Mouse (Mus musculus): Measurements from ENCODE around the gene Fibp.

Gene Fibp

DNA sequence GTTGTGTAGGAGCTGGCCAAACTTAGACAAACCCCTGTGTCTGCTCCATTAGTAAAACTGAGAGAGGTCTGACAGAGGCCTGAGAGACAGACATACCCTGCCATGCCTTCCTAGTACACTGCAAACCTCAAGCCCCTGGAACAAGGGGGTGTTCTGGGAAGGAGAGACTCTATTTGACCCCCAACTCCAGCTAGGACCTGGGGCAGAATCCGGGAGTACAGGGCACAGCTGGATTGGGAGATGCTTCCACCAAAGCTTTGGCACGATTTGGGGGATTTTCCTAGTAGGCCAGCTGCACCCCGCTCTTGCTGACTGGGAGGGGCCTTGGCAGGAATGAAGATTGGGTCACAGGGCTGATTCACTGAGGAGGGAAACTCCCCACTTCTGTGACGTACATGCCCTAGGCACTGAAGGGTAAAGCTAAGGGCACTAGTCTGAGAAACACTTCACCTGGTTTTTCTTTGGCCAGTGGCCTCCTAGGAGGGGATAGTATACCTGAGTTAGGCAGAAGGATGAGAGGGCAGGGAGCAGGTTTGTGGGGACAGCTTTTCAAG is 28.4 kb upstream of the Fibp start:
- no peak for DNase-seq (ENCODE audit: low read depth in 1 of 2, low spot score in 2 of 2)

DNA sequence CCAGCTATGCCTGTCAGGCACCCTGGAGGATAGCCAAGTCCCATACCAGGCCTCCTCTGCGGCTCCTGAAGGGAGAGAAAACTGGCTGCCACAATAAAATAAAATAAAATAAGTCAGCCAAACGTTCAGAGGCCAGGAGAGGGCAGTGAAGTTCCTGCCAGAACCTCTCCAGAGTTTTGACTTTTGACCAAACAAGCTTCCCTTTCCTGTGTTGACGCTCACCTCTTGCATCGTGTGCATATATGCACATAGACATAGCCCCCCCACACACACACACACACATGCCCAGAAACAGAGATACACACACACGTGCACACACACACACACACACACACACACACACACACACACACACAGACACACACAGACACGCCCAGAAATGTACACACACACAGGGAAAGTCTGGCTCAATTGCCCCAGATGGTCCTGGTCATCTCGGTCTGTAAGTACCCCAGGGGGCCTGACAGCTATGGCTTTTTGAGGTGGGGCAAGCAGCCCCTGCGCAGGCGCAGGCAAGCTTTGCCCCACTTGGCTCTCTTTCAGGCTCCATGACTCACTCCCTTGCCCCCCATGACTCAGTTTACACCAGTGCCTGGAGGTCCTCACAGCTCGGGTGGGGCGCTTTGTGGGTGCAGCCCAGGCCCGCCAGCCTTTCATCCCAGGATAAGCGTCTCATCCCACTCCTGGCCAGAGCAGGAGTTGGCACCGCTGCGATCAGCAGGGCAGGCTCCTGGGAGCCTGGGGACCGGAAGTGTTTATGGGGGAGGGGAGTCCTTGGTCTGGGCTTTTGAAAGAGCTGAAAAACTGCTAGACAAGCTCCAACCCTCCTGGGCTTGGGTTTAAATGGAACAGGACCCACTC is 27.2 kb upstream of the Fibp start:
- DNase-seq (ENCODE audit: low read depth in 1 of 2, low spot score in 2 of 2), result no peak

DNA sequence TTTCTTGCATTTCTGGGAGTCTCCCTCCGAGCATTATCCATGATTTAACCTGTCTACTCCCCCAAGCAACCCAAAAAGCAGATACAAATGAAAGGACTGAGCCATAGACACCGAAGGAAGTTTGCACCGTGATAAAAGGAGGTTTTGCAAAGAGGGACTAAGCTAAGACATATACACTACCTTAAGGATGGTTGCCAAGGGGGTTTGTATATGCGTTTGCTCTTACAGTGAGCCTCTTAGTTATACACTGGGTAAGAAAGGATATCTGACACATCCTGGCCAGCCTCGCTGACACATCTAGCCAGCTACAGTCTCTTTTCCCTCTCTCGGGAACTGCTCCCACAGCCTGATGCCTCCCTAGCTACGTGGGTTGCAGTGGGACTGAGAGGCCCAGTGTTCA is 26.5 kb upstream of the Fibp start:
- DNase-seq (ENCODE audit: low read depth in 1 of 2, low spot score in 2 of 2), result no peak

DNA sequence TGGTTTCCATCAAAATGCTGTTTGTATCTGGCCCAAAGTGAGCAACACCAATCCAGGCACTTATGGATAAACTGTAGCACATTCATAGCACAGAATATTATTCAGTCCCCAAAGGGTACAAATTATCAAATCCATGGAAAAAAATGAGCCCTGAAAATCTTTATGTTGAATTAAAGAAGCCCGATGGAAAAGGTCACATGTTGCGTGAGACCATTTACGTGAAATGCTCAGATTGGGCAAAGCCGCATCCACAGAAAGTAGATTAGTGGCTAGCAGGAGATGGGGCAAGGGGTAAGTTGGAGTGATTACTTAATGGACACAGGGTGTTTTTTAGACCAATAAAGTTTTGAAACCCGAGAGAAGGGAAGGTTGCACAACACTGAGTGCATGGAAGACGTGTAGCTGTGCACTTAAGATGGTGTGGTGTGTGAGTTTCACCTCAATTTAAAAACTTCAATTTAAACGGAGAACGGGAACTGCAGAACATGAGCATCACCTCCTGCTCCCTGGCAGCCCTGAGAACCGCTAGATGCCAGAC is 16.0 kb upstream of the Fibp start:
- no peak for DNase-seq (ENCODE audit: low read depth in 1 of 2, low spot score in 2 of 2)

DNA sequence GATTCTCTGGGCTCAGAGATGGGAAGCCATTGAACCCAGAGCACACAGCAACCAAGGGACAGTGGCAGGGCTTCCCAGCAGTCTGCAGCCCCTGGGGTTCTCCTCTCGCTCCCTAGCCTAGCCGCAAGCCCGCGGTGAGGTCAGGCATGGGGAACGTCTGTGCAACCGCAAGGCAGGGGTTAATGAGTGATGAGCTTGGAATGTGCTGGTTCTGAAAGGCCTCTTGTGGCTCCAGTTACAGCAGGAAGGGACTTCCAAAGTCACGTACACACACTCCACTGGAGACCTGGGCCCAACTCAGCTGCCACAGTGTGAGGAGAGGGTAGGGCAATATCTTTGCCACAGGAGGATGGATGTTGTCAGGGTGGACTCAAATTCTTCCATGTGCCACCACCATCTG is 15.5 kb upstream of the Fibp start:
- DNase-seq (ENCODE audit: low read depth in 1 of 2, low spot score in 2 of 2), result no peak

DNA sequence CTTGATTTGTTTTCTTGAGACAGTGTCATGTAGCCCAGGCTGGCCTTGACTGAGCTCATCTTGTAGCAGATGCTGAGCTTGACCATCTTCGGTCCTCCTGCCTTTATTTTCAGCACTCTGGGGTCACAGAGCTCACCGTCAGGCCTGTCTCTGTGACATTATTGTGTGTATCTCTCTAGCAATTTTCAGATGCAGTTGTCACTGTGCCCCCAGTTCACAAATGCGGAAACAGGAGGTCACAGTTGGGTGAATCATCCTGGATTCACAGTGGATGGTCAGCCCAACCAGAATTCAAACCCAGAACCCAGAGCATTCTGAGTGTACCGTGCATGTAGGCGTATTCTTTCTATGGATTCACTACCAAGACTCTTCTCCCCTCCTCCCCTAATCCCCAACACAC is 14.7 kb upstream of the Fibp start:
- no peak for DNase-seq (ENCODE audit: low read depth in 1 of 2, low spot score in 2 of 2)

DNA sequence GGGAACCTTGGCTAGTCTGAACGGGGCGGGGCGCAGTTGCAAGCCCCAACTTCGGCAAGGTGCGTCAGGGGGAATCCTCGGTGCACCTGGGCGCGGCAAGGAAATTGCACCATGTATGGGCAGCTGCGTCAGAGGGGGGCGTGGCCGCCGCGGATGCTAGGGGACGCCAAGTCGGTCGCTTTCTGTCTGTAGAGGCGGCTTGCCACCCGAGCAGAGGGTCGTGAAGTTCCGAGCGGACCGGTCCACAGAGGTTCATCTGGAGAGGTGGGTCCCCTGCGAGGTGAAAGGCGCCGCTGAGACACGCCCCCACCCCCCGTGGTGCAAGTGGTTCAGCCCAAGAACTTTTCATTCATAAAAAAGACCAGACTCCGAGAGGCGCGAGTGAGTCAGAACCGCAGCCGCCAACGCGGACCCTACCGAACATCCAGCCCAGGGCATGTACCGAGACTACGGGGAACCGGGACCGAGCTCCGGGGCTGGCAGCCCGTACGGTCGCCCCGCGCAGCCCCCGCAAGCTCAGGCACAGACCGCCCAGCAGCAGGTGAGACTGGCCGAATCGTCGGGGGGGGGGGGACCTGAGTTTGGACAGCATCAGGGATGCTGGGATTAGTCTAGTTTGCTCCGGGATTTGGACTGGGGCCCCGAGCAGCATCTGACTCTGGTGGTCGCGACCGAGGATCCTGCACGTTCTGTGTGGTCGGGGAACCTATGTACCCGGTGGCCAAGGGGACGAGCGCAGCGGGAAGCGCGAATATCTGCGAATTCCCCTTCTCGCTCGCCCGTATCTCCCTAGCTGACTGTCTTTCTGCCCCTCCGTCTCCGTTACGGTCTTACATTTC is 12.7 kb upstream of the Fibp start, which contains the start of gene Fosl1:
Gene Fosl1 (plus strand): TSS at position 33 of the 839 bp plus-strand sequence.
- DNase-seq (ENCODE audit: low read depth in 1 of 2, low spot score in 2 of 2), result peak in 1 of 2 experiments; percentile 57

DNA sequence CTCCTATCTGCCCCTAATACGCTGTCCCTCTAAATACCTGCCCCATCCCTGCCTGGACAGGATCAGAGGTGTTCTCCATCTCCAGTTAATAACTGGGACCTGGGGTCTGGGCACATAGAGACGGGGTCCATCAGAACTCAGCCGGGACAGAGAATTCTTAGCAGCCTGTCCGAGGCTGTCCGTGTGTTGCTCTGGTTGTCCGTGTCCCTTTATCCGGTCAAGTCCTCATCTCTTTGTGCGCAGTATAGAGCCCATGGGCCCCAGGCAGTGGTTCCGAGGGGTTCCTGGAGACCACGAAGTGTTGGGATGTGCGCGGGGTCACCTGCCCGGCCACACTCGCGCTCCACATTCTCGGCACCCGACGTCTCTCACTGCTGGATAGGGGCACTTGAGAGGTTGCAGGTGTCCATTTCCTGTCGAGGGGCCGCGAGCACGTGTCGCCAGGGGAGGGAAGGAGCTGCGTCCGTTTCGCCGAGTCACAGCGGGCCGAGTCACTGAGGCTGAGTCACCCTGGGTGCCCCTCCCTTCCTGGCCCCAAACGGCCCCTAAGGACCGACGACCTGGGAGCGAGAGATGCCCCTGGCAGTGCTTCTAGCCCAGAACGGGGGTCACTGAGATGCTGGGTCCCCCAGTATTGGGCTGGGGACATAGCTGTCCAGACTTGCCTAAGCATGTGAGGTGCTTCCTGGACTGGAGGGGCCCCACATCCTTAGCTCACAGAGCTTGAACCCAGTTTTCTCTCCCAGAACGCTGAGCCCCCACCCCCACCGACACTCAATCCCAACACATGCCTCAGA is 11.9 kb upstream of the Fibp start:
- no peak for DNase-seq (ENCODE audit: low read depth in 1 of 2, low spot score in 2 of 2)

DNA sequence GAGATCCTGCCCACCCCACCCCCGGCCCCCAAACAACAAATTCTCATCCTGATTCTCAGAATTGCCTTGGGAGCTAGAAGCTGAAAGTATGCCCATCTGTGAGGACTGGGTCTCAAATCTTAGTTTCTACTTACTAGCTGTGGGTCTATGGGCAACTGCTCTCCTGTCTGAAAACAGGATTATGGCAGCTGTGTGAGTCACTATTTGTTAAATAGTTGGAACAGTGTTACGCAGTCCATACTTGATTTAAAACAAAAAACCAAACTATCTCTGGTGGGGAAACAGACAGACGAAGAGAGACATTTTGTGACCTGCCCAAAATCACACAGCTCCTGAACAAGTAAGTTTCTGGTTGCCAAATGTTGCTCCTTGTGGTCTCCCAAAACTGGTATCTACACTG is 10.7 kb upstream of the Fibp start:
- no peak for DNase-seq (ENCODE audit: low read depth in 1 of 2, low spot score in 2 of 2)

DNA sequence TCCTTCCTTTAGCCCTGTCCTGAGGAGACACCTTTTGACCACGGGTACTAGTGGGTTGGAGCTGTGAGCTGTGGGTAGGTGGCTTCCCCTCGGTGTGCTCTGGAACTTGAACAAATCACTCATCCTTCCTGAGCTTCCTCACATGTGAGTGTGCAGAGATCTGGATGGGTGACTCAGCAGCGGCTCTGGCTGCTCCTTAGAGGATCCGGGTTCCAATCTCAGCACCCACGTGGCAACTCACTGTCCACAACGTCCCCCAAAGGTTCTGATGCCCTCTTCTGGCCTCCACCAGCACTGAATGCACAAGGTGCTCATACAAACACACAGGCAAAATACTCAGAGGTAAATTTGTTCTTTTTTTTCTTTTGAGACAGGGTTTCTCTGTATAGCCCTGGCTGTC is 8.6 kb upstream of the Fibp start:
- DNase-seq (ENCODE audit: low read depth in 1 of 2, low spot score in 2 of 2), result no peak

DNA sequence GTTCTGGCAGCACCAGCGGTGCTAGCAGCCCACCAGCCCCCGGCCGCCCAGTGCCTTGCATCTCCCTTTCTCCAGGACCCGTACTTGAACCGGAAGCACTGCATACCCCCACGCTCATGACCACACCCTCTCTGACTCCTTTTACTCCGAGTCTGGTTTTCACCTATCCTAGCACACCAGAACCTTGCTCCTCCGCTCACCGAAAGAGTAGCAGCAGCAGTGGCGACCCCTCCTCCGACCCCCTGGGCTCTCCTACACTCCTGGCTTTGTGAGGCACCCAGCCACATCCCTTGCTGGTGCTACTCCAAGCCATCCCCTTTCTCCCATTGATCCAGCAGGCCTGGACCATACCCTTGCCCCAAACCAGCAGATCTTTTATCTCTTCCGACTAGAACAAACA is 5.4 kb upstream of the Fibp start:
- DNase-seq (ENCODE audit: low read depth in 1 of 2, low spot score in 2 of 2), result no peak

DNA sequence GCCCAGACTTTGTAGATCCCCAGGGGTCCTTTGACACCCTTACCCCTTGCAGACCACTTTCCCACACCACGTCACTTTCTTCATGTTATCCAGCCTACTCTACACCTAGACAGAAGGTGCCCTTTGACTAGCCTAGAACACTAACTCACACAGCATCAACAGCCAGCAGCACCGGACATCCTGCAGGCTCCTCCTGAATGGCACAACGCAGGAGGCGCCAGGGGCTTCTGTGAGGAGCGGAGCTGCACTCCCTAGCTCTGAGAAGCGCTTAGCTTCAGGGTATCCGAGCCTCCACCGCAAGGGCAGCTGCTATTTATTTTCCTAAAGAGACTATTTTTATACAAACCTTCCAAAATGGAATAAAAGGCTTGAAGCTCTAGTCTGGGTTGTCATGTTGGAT is 4.8 kb upstream of the Fibp start:
- no peak for DNase-seq (ENCODE audit: low read depth in 1 of 2, low spot score in 2 of 2)

DNA sequence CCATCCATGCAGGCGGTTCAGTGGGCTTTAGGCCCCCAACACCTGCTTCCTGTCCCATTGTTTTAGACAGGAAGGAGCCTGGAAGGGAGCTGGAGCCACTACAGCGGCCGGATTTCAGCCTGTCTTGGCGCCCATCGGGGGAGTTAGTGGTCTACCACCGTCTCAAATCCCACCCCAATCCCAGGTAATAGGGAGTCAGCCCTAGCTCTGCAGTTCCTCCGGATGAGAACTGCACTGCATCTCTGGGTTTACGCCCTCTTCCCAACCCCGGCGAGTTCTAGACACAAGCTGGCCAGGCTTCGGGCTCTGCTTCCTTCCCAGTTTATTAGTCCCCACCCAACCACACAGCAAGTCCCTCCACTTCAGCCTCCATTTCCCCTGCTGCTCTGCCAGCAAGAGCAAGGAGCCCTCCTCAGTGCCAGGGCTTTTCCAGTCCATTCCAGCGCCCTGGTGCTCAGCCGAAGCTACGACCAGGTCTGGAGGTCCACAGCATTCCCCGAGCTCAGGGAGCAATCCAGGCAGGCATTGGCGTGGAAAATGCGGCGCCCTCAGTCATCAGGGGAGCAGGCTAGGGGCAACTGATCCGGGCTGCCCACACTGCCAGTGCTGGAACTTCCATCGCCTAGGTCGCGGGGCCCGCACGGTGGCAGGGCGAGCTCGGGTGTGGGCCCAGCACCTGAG is 4.0 kb upstream of the Fibp start:
- DNase-seq (ENCODE audit: low read depth in 1 of 2, low spot score in 2 of 2), result no peak

DNA sequence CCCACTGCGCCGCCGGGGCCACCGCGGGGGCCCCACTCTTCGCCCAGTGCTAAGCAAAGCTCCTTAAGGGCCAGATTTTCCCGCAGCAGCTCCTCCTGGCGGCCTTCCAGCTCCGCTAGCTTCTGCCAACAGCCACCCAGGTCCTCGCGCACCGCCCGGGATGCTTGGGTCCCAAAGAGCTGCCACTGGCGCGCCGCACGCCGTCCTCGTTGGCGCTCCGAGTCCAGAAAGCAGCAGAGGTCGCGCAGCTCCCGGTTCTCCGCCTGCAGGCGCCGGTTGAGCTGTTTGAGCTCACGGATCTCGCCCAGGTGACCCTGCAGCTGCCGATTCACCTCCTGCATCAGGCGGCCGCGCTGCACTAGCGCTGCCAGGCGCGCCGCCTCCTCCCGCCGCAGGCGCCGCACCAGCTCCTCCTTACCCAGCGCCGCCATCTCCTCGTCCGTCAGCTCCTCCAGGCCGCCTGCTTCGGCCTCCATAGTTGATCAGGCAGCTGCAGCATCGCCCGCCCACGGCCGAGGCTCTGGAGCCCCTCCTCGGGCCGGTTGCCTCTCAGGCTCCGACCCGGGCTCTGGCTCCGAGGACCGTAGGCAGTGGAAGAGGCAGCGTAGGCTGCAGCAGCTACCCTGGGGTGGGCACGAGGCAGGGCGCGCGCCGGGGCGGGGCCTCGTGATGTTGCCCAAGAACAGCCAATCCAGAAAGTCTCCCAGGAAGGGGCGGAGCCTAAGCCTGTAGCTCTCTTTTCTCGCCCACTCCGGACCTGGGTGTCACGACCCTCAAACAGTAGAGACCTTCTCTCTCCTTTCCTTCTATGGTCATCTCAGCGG is 3.3 kb upstream of the Fibp start:
- DNase-seq (ENCODE audit: low read depth in 1 of 2, low spot score in 2 of 2), result peak; percentile 55 to 75

DNA sequence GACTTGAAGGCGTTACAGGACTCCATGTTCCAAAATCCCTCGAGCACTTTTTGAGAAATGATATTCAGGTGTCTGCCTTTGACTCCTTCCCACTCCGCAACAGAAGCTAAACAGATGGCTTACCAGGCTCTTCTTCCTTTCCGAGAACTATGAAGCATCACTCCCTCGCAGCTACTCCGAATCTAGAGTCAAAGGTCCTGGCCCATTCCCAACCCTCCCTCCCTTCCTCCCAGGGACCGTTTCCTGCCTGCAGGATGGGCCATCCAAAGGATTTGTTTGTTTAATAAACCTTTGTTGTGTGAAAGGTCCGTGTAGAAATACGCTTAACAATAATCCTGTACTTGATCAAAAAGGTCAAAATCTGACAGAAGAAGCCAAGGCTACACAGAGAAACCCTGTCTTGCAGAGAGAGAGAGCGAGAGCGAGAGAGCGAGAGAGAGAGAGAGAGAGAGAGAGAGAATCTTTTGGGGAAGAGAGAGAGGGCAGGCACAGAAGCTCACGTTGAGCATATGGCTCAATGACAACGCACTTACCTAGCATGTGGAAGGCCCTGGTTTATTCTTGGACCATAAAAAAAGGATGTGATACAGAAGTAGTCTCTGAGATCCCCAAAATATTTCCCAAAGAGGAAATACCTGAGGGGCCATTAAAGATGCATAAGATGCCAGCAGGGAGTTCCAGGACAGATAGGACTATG is 2.5 kb upstream of the Fibp start, which contains the start of gene Ccdc85b:
Gene Ccdc85b (minus strand): TSS at position 149 of the 697 bp plus-strand sequence.
- DNase-seq (ENCODE audit: low read depth in 1 of 2, low spot score in 2 of 2), result no peak

DNA sequence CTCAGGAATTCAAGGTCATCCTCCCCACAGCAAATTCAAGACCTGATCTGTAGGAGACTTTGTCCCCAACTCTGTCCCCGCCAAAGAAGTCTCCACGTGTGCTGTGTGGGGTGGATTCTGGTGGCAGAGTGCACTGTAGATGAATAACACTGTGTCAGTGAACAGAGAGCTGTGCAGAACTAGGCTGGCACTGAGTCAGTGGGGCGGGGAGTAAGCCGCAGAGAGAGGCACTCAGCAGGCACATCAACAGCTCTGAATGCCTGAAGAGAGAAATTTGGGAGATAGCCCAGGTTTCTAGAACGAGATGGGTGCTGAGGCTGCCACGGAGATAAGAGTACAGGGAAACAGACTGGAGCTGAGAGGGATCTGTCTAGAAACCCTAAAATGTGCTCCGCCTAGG is 1.4 kb upstream of the Fibp start:
- DNase-seq (ENCODE audit: low read depth in 1 of 2, low spot score in 2 of 2), result no peak

DNA sequence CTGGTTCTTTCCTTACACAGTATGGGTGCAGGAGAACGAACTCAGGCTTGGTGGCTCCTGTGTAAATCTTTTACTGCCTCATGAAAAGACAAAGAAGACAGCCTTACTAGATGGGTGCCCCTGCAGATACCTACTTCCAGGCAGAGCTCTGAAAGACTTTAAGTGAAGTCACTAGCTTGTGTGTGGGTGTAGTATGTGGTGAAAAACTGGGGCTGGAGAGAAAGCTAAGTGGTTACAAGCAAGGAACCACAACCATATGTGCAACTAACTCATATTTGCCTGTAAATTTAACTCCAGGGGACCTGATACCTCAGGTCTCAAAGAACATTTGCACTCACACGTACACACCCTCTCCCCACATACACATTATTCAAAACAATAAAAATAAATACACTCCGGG is 519 bp upstream of the Fibp start:
- DNase-seq (ENCODE audit: low read depth in 1 of 2, low spot score in 2 of 2), result no peak

DNA sequence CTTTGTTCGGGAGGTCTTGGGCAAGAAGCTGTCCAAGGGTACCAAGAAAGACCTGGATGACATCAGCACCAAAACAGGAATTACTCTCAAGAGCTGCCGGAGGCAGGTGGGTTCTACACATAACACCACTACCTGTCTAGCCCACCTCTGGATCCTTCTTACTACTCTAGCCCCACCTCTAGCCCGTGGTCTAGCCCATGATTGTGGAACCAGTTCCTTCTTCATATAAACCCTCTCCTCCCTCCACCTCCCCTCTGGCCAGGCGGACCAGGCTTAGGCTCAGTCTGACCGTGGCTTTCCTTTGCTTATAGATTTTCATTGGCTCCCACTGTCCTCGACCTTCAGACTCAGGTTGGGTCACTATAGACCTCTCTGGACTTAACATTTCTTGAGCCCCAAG is 996 bp downstream of the Fibp start:
- DNase-seq (ENCODE audit: low read depth in 1 of 2, low spot score in 2 of 2), result no peak

DNA sequence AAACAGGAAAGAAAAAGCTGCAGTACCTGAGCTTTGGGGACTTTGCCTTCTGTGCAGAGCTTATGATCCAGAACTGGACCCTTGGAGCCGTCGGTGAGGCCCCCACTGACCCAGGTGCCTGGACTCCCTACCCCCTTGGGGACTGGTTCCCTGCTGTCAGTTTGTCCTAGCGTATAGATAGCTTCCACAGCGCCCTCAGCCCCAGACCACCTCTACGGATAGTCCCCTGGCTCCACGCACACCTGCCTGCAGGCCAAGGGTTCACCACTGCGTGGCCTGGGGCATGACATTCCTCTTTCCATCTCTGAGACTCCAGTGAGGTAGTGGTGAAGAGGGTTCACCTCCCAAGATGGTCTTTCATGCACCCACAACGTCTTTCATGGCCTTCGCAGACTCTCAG is 2.8 kb downstream of the Fibp start:
- DNase-seq (ENCODE audit: low read depth in 1 of 2, low spot score in 2 of 2), result no peak

Measured in monocyte, adult 2 months (primary cell).